Mouse (Mus musculus) intestine, embryonic 16.5 days (tissue): Measurements from ENCODE around the gene Cdk11b. TPM values are rescaled to one million over a fixed set of nuclear protein-coding genes. Genes with fewer than 3 reads are reported as not detected.

Source experiments
- ATAC-seq: fragments of 200-750 bp; cut with Nextera tagmentation; 2 replicates; pipeline ENCODE4 v1.8.0; 2017; ENCODE audit warnings: moderate TSS enrichment, moderate library complexity
- H3K27ac ChIP-seq: fragments of 300-500 bp; sonication (generic); 2 replicates; pipeline ENCODE4 v1.5.1; 2014; ENCODE audit warnings: mild to moderate bottlenecking, low read length
- H3K27me3 ChIP-seq: fragments of 300-500 bp; sonication (generic); replicated peaks from 2 replicates; pipeline ENCODE4 v1.6.1; 2014; ENCODE audit warnings: low read length, control low read depth, mixed read lengths; ENCODE audit not compliant: control insufficient read depth, insufficient read depth
- H3K36me3 ChIP-seq: fragments of 300-500 bp; sonication (generic); 2 replicates; pipeline ENCODE4 v1.6.1; 2014; ENCODE audit warnings: low read length, control low read depth; ENCODE audit not compliant: control insufficient read depth, insufficient read depth
- H3K4me1 ChIP-seq: fragments of 300-500 bp; sonication (generic); 2 replicates; pipeline ENCODE4 v1.6.1; 2014; ENCODE audit warnings: low read length, control low read depth, mixed read lengths; ENCODE audit not compliant: control insufficient read depth, insufficient read depth
- H3K4me2 ChIP-seq: fragments of 300-500 bp; sonication (generic); 2 replicates; pipeline ENCODE4 v1.6.1; 2014; ENCODE audit warnings: low read depth, low read length, control low read depth
- H3K4me3 ChIP-seq: fragments of 300-500 bp; sonication (generic); 2 replicates; pipeline ENCODE4 v1.5.1; 2014; ENCODE audit warnings: mild to moderate bottlenecking, low read length
- H3K9ac ChIP-seq: fragments of 300-500 bp; sonication (generic); 2 replicates; pipeline ENCODE4 v1.6.1; 2014; ENCODE audit warnings: low read depth, low read length
- H3K9me3 ChIP-seq: fragments of 300-500 bp; sonication (generic); 2 replicates; pipeline ENCODE4 v1.6.1; 2016; ENCODE audit warnings: low read length, control low read depth; ENCODE audit not compliant: control insufficient read depth
- WGBS: fragments of 180-500 bp; shearing (Covaris S2); extraction: QIAGEN DNeasy Blood & Tissue Kit; methylation state at CpG from one replicate; pipeline ENCODE4 v1.1.7; 2014; 5-methylcytosine and 5-hydroxymethylcytosine counted together
- polyA plus RNA-seq: library from polyadenylated mRNA; unstranded; fragments of >200 nt; fragmentation: Nextera tagmentation; extraction: Ambion mirVana; gene quantifications from 2 replicates; pipeline ENCODE4 v1.2.1, GENCODE M21; 2015

Gene Cdk11b
- polyA plus RNA-seq, 1 experiment from 2014 or later: 49.8 TPM

DNA sequence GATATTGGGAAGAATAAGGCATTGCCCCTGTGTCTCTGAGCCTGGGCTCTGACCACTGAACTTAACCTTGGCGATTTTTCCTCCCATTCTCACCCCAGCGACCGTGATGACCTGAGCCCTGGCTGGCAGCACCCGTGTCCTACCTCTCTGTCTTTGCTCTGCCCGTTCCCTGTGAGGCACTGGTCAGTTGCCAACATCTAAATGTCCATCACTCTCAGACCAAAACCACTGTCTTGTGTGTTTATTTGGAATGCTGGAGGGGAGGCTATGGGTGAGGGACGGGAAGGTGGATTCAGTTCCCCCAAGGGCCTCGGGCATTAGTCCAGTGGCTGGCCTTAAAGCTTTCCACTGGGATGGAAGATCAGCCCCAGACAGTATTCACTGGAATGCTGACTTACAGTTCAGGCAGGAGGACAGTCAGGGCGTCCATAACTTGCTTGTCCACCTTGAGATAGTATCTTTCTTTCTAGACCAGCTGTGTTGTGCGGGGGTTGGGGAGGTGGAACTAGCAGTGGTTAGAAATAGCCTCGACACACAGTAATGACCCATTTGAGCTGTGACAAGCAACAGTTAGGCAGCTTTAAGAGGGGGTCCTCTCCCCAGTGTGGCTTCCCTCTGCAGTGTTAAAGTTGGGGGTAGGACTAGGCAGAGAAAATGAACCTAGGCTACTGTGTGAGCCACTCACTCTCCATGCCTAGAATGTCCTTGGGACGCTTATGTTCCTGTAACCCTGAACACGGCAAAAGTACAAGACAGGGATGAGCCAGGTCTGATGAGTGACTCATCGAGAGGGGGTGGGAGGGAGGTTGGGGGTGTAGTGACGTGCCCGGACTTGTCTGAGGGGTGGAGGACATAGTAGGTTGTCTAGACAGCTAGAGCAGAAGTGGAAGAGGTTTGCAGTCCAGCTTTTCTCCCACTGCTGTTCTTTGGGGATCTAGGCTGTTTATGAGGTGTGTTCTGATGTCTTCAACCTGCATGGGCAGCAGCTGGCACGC is 71.9 kb downstream of the Cdk11b start:
- 0 out of 2 replicates have a peak overlapping the region, but pooled peaks have one; percentile 2 for H3K4me3 ChIP-seq
- no peaks in the 10 kb centered on the region for H3K36me3 ChIP-seq
- H3K4me2 ChIP-seq: no peak overlapping the region
- peaks cover 19% of the 10 kb centered on the region for H3K4me1 ChIP-seq
- H3K9me3 ChIP-seq: no peaks in the 10 kb centered on the region
- H3K27me3 ChIP-seq: no peaks in the 10 kb centered on the region
- H3K27ac ChIP-seq: no peak overlapping the region
- WGBS: 69% methylated on average over 16 of the region's 16 CpGs
- ATAC-seq: no peak
- peak overlapping the region; percentile 82; the same call in 1 of the 2 replicates for H3K9ac ChIP-seq

Other genes starting within 250 kb of the Cdk11b start
- gene Gabrd, start 226.7 kb upstream of the Cdk11b start, polyA plus RNA-seq: 0.11 and 0.15 TPM in 2 replicates
- gene Cfap74, start 215.7 kb upstream of the Cdk11b start, polyA plus RNA-seq: 1.4 and 1.5 TPM in 2 replicates
- gene Tmem52, start 155.7 kb upstream of the Cdk11b start, polyA plus RNA-seq: 4.3 and 7.3 TPM in 2 replicates
- 300 and 376 TPM in 2 replicates for gene Gnb1, start 133.5 kb upstream of the Cdk11b start, polyA plus RNA-seq
- 97.3 and 98.2 TPM in 2 replicates for gene Nadk, start 62.5 kb upstream of the Cdk11b start, polyA plus RNA-seq
- gene Slc35e2, start 23.4 kb upstream of the Cdk11b start, polyA plus RNA-seq: 6.2 and 7.1 TPM in 2 replicates
- gene Gm10563, start 20.6 kb downstream of the Cdk11b start, polyA plus RNA-seq: not detected in 2 replicates
- 39.6 and 41.3 TPM in 2 replicates for gene Mmp23, start 28.5 kb downstream of the Cdk11b start, polyA plus RNA-seq
- gene Mib2, start 44.3 kb downstream of the Cdk11b start, polyA plus RNA-seq: 18.6 and 18.7 TPM in 2 replicates
- gene Fndc10, start 69.5 kb downstream of the Cdk11b start, polyA plus RNA-seq: 1.9 and 2.0 TPM in 2 replicates
- 155 and 163 TPM in 2 replicates for gene Ssu72, start 79.9 kb downstream of the Cdk11b start, polyA plus RNA-seq
- gene Tmem240, start 109.9 kb downstream of the Cdk11b start, polyA plus RNA-seq: 0.16 and 0.23 TPM in 2 replicates
- gene Atad3a, start 136.2 kb downstream of the Cdk11b start, polyA plus RNA-seq: 142 and 150 TPM in 2 replicates
- 18.9 TPM in 2 replicates for gene Vwa1, start 149.8 kb downstream of the Cdk11b start, polyA plus RNA-seq
- 0.89 and 1.1 TPM in 2 replicates for gene Tmem88b, start 161.0 kb downstream of the Cdk11b start, polyA plus RNA-seq
- not detected in 2 replicates for gene Ankrd65, start 165.6 kb downstream of the Cdk11b start, polyA plus RNA-seq
- 210 and 226 TPM in 2 replicates for gene Mrpl20, start 178.0 kb downstream of the Cdk11b start, polyA plus RNA-seq
- gene Ccnl2, start 187.6 kb downstream of the Cdk11b start, polyA plus RNA-seq: 130 and 131 TPM in 2 replicates
- 180 and 196 TPM in 2 replicates for gene Aurkaip1, start 206.4 kb downstream of the Cdk11b start, polyA plus RNA-seq
- 76.3 and 80.5 TPM in 2 replicates for gene Mxra8, start 214.8 kb downstream of the Cdk11b start, polyA plus RNA-seq
- gene Dvl1, start 222.5 kb downstream of the Cdk11b start, polyA plus RNA-seq: 3.7 and 4.7 TPM in 2 replicates
- gene Tas1r3, start 238.5 kb downstream of the Cdk11b start, polyA plus RNA-seq: 0.28 and 0.32 TPM in 2 replicates
- 23.6 and 24.9 TPM in 2 replicates for gene Cptp, start 244.6 kb downstream of the Cdk11b start, polyA plus RNA-seq
- gene Ints11, start 244.7 kb downstream of the Cdk11b start, polyA plus RNA-seq: 60.0 and 67.1 TPM in 2 replicates